Mouse (Mus musculus): Measurements from ENCODE around the gene Pld2. TPM values are rescaled to one million over a fixed set of nuclear protein-coding genes. Genes with fewer than 3 reads are reported as not detected.

The Pld2 gene
- polyA plus RNA-seq, 1 experiment from 2014 or later: 4.5 TPM

DNA sequence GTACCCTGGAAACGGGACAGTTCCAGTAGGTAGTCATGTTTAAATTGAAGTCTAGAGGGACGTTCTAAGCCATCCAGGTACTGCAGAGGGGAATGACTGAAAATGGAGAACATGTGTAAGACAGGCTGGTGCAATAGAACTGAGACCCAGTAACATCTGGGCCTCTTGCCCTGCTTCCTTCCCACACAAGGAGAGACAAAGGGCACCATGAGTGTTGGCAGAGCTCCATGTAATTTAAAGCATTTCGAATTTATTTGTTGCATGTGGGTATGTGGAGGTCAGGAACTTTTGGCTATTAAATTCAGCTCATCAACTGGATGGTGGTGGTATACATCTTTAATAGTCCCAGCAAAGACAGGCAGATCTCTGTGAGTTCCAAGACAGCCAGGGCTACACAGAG, 42.3 kb downstream of the Pld2 start:
- ATAC-seq (ENCODE audit: low FRiP score, low read depth): no peak
- H3K4me3 ChIP-seq: no peak overlapping the region
- 50% methylated on average over 3 of the region's 3 CpGs for WGBS
- H3K27ac ChIP-seq: no peak overlapping the region
- no peak overlapping the region for H3K4me2 ChIP-seq (replicated peaks)
- peaks cover 88% of the 10 kb centered on the region for H3K4me1 ChIP-seq
- no peak overlapping the region for H3K9ac ChIP-seq
- no peaks in the 10 kb centered on the region for H3K9me3 ChIP-seq
- no peaks in the 10 kb centered on the region for H3K36me3 ChIP-seq
- H3K27me3 ChIP-seq: no peaks in the 10 kb centered on the region

DNA sequence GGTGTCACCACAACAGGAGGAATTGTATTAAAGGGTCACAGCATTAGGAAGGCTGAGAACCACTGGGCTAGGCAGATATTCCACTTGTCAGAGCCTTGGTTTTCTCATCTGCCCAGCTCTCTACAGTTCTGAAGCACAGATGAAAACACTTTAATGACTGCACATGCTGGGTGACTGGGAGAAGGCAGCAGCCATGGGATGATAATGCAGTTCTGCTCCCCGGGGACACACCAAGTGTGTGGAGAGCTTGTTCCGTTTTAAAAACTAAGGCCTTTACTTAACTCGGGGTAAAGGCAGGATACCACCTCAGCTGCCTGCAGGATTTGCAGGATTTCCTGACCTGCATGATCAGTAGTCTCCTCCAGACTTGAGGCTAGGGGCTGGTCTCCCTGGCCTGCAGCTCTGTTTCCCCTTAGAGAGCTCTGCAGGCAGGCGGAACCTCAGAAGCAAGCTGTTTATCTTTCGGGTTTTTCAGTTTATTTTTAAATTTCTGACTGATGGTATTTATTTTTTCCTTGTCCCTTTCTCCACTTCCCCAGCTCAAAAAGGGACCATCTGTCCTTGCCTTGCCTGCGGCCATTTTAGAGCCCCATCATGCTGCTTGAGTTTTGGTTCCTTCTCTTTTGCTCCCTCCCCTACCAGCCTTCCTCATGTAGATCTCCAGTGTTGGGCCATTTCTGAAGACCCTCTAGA, 43.3 kb downstream of the Pld2 start:
- Histone ChIP-seq H3K9me3 (no peaks in the 10 kb centered on the region), H3K27ac (peak overlapping the region; percentile 72), H3K36me3 (peaks cover 3% of the 10 kb centered on the region; the same call in 1 of the 2 replicates), H3K4me2 (replicated peaks) (no peak overlapping the region), H3K4me3 (no peak overlapping the region), H3K4me1 (peaks cover 78% of the 10 kb centered on the region), H3K9ac (peak overlapping the region; percentile 35; the same call in 1 of the 2 replicates), H3K27me3 (no peaks in the 10 kb centered on the region)
- 48% methylated on average over 6 of the region's 6 CpGs for WGBS
- ATAC-seq (ENCODE audit: low FRiP score, low read depth): no peak

GRCm38 (mm10) chr11:70583775-70584174, 43.9 kb downstream of the Pld2 start:
- Histone ChIP-seq H3K9me3 (no peaks in the 10 kb centered on the region), H3K4me1 (peaks cover 72% of the 10 kb centered on the region), H3K27me3 (no peaks in the 10 kb centered on the region), H3K9ac (no peak overlapping the region), H3K27ac (peak overlapping the region; percentile 72), H3K4me3 (no peak overlapping the region), H3K4me2 (replicated peaks) (no peak overlapping the region), H3K36me3 (peaks cover 5% of the 10 kb centered on the region; the same call in 1 of the 2 replicates)
- 81% methylated on average over 7 of the region's 7 CpGs for WGBS
- ATAC-seq (ENCODE audit: low FRiP score, low read depth): no peak

DNA sequence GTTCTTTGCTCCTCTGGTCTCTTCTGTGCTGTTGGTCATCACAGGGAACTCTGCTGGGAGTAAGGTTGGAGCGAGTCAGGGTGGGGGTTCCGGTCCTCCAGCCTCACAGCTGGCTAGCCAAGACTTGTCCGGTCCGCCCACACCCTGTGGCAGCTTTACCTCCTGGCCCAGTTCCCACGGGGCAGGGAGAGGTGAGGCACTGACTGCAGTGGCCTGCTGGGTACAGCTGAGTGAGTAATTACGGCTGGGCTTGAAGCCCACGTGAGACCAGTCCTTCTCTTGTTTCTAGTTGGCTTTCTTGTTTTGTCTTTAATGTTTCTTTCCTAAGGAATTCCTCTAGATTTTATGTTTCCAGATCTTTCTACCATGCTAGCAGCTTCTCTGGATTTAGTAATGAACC, 45.6 kb downstream of the Pld2 start:
- H3K9me3 ChIP-seq: no peaks in the 10 kb centered on the region
- ATAC-seq (ENCODE audit: low FRiP score, low read depth): peak; percentile 71; the same call in 1 of the 2 replicates
- H3K4me3 ChIP-seq: no peak overlapping the region
- peaks cover 57% of the 10 kb centered on the region for H3K4me1 ChIP-seq
- H3K36me3 ChIP-seq: peaks cover 5% of the 10 kb centered on the region; the same call in 1 of the 2 replicates
- peak overlapping the region; percentile 35; the same call in 1 of the 2 replicates for H3K4me2 ChIP-seq (replicated peaks)
- WGBS: 27% methylated on average over 7 of the region's 7 CpGs
- H3K27me3 ChIP-seq: no peaks in the 10 kb centered on the region
- peak overlapping the region; percentile 67 for H3K27ac ChIP-seq
- peak overlapping the region; percentile 31; the same call in 1 of the 2 replicates for H3K9ac ChIP-seq

- H3K27me3 ChIP-seq: no peaks in the 10 kb centered on the region
- no peaks in the 10 kb centered on the region for H3K9me3 ChIP-seq
- peaks cover 53% of the 10 kb centered on the region for H3K4me1 ChIP-seq
- no peak for ATAC-seq (ENCODE audit: low FRiP score, low read depth)
- H3K36me3 ChIP-seq: peaks cover 5% of the 10 kb centered on the region; the same call in 1 of the 2 replicates
- no peak overlapping the region for H3K4me2 ChIP-seq (replicated peaks)
- WGBS: 83% methylated on average over 3 of the region's 3 CpGs
- no peak overlapping the region for H3K27ac ChIP-seq
- H3K4me3 ChIP-seq: no peak overlapping the region
- H3K9ac ChIP-seq: no peak overlapping the region
Observed at GRCm38 (mm10) chr11:70586261-70586660, 46.4 kb downstream of the Pld2 start.

DNA sequence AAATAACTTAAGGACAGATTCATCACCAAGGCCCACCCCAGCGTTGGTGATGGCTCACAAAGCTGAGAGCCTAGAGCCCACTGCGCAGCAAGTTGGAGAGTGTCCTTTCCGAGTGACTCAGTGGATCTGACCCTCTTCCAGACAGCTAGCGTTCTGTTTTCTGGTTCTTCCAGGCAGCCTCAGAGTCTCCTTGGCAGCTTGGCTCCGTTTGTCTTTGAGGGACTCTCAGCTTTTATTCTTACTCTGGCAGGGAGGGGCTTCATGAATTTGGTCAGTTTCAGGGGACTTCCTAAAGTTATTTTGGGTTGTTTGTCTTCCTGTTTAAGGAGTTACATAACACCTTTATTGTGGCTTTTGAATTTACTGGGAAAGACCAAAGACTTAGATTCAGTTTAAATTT, 47.1 kb downstream of the Pld2 start:
- peaks cover 5% of the 10 kb centered on the region; the same call in 1 of the 2 replicates for H3K36me3 ChIP-seq
- H3K9me3 ChIP-seq: no peaks in the 10 kb centered on the region
- H3K27me3 ChIP-seq: no peaks in the 10 kb centered on the region
- H3K9ac ChIP-seq: no peak overlapping the region
- H3K27ac ChIP-seq: no peak overlapping the region
- ATAC-seq (ENCODE audit: low FRiP score, low read depth): no peak
- H3K4me2 ChIP-seq (replicated peaks): no peak overlapping the region
- peaks cover 49% of the 10 kb centered on the region for H3K4me1 ChIP-seq
- 78% methylated on average over 5 of the region's 5 CpGs for WGBS
- H3K4me3 ChIP-seq: no peak overlapping the region

DNA sequence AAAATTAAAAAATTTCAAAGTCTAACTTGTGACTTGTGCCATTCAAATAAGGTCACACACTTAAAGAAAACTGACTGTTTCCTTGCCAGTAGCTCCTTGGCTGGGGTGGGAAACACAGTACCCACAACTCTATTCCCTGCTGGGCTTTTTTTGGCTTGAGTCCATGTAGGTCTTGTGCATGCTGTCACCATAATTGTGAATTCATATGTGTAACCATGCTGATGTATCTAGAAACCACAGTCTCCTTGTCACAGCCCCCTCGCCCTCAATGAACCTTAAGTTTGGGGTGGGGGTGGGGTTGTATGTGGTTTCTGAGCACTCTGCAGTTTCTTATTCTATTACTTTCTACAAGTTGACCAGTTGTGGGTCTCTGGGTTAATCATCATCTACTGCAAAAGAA, 51.9 kb downstream of the Pld2 start:
- Histone ChIP-seq H3K9me3 (no peaks in the 10 kb centered on the region), H3K27me3 (no peaks in the 10 kb centered on the region), H3K9ac (no peak overlapping the region), H3K36me3 (peaks cover 5% of the 10 kb centered on the region; the same call in 1 of the 2 replicates), H3K4me3 (no peak overlapping the region), H3K4me2 (replicated peaks) (no peak overlapping the region), H3K4me1 (peaks cover 7% of the 10 kb centered on the region; the same call in 1 of the 2 replicates), H3K27ac (no peak overlapping the region)
- ATAC-seq (ENCODE audit: low FRiP score, low read depth): no peak
- WGBS: 89% methylated on average over 1 of the region's 1 CpGs

GRCm38 (mm10) chr11:70594253-70594989, 54.6 kb downstream of the Pld2 start:
- WGBS: 81% methylated on average over 15 of the region's 15 CpGs
- Histone ChIP-seq H3K4me2 (replicated peaks) (no peak overlapping the region), H3K4me1 (peaks cover 7% of the 10 kb centered on the region; the same call in 1 of the 2 replicates), H3K9me3 (no peaks in the 10 kb centered on the region), H3K27me3 (no peaks in the 10 kb centered on the region), H3K4me3 (no peak overlapping the region), H3K9ac (0 out of 2 replicates have a peak overlapping the region, but pooled peaks have one; percentile 2), H3K36me3 (peaks cover 26% of the 10 kb centered on the region), H3K27ac (no peak overlapping the region)
- ATAC-seq (ENCODE audit: low FRiP score, low read depth): no peak

DNA sequence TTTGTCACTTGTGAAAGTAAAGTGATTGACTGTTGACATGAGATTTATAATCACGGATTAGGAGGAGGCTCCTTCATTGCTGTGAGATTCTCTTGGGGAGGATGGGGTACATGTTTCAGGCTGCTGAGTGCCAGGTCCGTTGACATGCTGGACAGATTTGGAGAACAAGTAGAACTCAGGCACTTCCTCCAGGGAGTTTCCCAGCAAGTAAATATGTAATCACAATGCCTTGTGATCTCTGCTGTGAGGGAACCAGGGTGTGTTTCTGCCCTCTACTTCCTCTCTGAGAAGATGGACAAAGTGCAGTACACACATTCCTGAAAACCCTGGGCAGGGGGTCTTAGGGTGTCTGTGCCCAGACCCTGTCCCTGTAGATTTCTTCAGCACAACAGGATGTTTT, 55.8 kb downstream of the Pld2 start:
- H3K4me1 ChIP-seq: peaks cover 7% of the 10 kb centered on the region; the same call in 1 of the 2 replicates
- H3K9ac ChIP-seq: no peak overlapping the region; the same call in 1 of the 2 replicates
- no peak overlapping the region for H3K4me3 ChIP-seq
- 70% methylated on average over 2 of the region's 2 CpGs for WGBS
- peaks cover 33% of the 10 kb centered on the region for H3K36me3 ChIP-seq
- no peak for ATAC-seq (ENCODE audit: low FRiP score, low read depth)
- no peaks in the 10 kb centered on the region for H3K9me3 ChIP-seq
- H3K27me3 ChIP-seq: no peaks in the 10 kb centered on the region
- no peak overlapping the region for H3K4me2 ChIP-seq (replicated peaks)
- H3K27ac ChIP-seq: no peak overlapping the region

DNA sequence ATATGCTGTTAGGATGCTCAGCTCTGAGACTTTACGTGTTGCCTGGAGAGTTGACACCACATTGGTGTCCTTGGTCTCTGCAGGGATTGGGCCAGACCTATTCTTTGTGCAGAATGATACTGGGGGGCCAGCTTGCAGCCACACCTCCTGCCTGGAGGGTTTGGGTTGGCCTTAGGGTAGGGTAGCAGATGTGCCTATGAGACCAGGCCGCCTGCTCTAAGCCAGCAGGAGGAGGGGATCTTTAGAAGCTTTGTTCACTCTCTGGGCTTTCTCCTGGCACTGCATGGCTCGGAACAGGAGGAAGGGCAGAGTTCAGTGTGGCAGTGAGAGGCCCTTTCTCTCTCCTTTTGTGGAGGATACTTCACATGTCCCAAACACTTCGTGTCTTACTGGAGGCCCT, 56.2 kb downstream of the Pld2 start:
- H3K9ac ChIP-seq: peak overlapping the region; percentile 35; the same call in 1 of the 2 replicates
- ATAC-seq (ENCODE audit: low FRiP score, low read depth): no peak
- H3K27me3 ChIP-seq: no peaks in the 10 kb centered on the region
- no peak overlapping the region for H3K4me2 ChIP-seq (replicated peaks)
- H3K36me3 ChIP-seq: peaks cover 33% of the 10 kb centered on the region
- H3K27ac ChIP-seq: no peak overlapping the region
- no peak overlapping the region for H3K4me3 ChIP-seq
- H3K4me1 ChIP-seq: peaks cover 7% of the 10 kb centered on the region; the same call in 1 of the 2 replicates
- 61% methylated on average over 4 of the region's 4 CpGs for WGBS
- H3K9me3 ChIP-seq: no peaks in the 10 kb centered on the region

GRCm38 (mm10) chr11:70597301-70597700, 57.4 kb downstream of the Pld2 start:
- Histone ChIP-seq H3K27me3 (no peaks in the 10 kb centered on the region), H3K9me3 (no peaks in the 10 kb centered on the region), H3K4me2 (replicated peaks) (no peak overlapping the region), H3K36me3 (peaks cover 44% of the 10 kb centered on the region), H3K27ac (no peak overlapping the region), H3K9ac (no peak overlapping the region; the same call in 1 of the 2 replicates), H3K4me3 (no peak overlapping the region), H3K4me1 (peaks cover 4% of the 10 kb centered on the region; the same call in 1 of the 2 replicates)
- no peak for ATAC-seq (ENCODE audit: low FRiP score, low read depth)
- WGBS: 89% methylated on average over 6 of the region's 6 CpGs

DNA sequence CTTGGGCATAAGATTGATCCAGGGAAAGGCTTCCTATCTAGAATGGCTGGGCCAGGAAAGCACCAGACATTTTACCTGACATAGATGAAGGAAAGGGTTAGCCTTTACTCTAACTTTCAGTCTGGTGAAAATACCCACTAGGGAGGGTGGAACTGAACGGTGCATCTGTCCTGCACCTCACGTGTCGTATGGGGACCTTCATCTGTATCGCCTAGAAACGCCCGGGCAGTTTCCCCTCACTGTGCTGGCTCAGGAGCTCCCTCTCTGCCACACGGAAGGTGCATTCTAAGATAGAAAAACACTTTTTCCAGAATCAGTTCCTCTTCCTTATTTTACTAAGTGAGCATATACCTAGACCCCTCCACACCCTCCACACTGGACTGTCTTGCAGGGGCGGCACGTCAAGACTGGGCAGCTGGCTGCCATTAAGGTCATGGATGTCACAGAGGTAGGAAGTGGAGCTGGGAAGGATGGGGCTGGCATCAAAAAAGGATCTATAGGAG, 58.6 kb downstream of the Pld2 start:
- Histone ChIP-seq H3K27me3 (no peaks in the 10 kb centered on the region), H3K4me3 (no peak overlapping the region), H3K4me1 (peaks cover 4% of the 10 kb centered on the region; the same call in 1 of the 2 replicates), H3K9ac (no peak overlapping the region), H3K9me3 (no peaks in the 10 kb centered on the region), H3K27ac (no peak overlapping the region), H3K36me3 (peaks cover 56% of the 10 kb centered on the region), H3K4me2 (replicated peaks) (no peak overlapping the region)
- ATAC-seq (ENCODE audit: low FRiP score, low read depth): no peak
- 90% methylated on average over 9 of the region's 9 CpGs for WGBS
